Mouse (Mus musculus) cortical plate, adult 2 months (tissue): ENCODE results near the gene Pld2.

ENCODE experiments used
- CTCF ChIP-seq: fragments of 200-500 bp; IDR thresholded peaks from 2 replicates; pipeline ENCODE4 v1.5.1; 2011; ENCODE audit warnings: mild to moderate bottlenecking, control low read depth, low read length; ENCODE audit not compliant: insufficient read depth; ENCODE audit errors: extremely low read depth
- POLR2A ChIP-seq: fragments of 200-500 bp; IDR thresholded peaks from 2 replicates; pipeline ENCODE4 v1.6.1; 2011; ENCODE audit warnings: mild to moderate bottlenecking, low read length, control low read depth; ENCODE audit not compliant: insufficient read depth; ENCODE audit errors: extremely low read depth

GRCm38 (mm10) chr11:70562287-70562994 lies 22.6 kb downstream of the Pld2 start, which contains the start of gene Mink1:
- TF ChIP-seq CTCF = no peak
- TF ChIP-seq POLR2A = peak; percentile 82
